Mouse (Mus musculus): Measurements from ENCODE around the gene Ier3. TPM values are rescaled to one million over a fixed set of nuclear protein-coding genes. Genes with fewer than 3 reads are reported as not detected.

Gene Ier3
- total and polyA plus RNA-seq, 2 experiments from 2014 or later = 19.4 TPM

- WGBS = 54% methylated on average over 7 of the region's 7 CpGs
- TF ChIP-seq CTCF (IDR thresholded peaks at IDR 0.05; ENCODE audit: low read depth) = no peak
- Histone ChIP-seq H3K27ac (no peak overlapping the region), H3K4me2 (ENCODE audit: low read depth, low read length) (no peak overlapping the region), H3K36me3 (ENCODE audit: insufficient read depth, low read length) (no peaks in the 10 kb centered on the region), H3K4me1 (ENCODE audit: insufficient read depth, low read length) (peaks cover 4% of the 10 kb centered on the region; the same call in 1 of the 2 replicates), H3K9ac (replicated peaks; ENCODE audit: low read length) (no peak overlapping the region), H3K4me3 (ENCODE audit: low read length) (no peak overlapping the region), H3K9me3 (ENCODE audit: low read length) (no peaks in the 10 kb centered on the region), H3K27me3 (ENCODE audit: insufficient read depth, low read length) (no peaks in the 10 kb centered on the region)
- ATAC-seq (no peak), DNase-seq (ENCODE audit: low spot score) (no peak)
Observed at GRCm38 (mm10) chr17:35815836-35816235, 5.6 kb upstream of the Ier3 start.

GRCm38 (mm10) chr17:35816686-35817085 lies 4.8 kb upstream of the Ier3 start:
- Histone ChIP-seq H3K4me2 (ENCODE audit: low read depth, low read length) (no peak overlapping the region), H3K36me3 (ENCODE audit: insufficient read depth, low read length) (no peaks in the 10 kb centered on the region), H3K9ac (replicated peaks; ENCODE audit: low read length) (no peak overlapping the region), H3K9me3 (ENCODE audit: low read length) (no peaks in the 10 kb centered on the region), H3K4me3 (ENCODE audit: low read length) (no peak overlapping the region), H3K27ac (no peak overlapping the region), H3K4me1 (ENCODE audit: insufficient read depth, low read length) (peaks cover 4% of the 10 kb centered on the region; the same call in 1 of the 2 replicates), H3K27me3 (ENCODE audit: insufficient read depth, low read length) (no peaks in the 10 kb centered on the region)
- DNase-seq (ENCODE audit: low spot score) = no peak
- 47% methylated on average over 8 of the region's 14 CpGs for WGBS
- no peak for ATAC-seq
- TF ChIP-seq CTCF (IDR thresholded peaks at IDR 0.05; ENCODE audit: low read depth) = no peak

- H3K27ac ChIP-seq = no peak overlapping the region
- H3K36me3 ChIP-seq (ENCODE audit: insufficient read depth, low read length) = no peaks in the 10 kb centered on the region
- no peak overlapping the region for H3K9ac ChIP-seq (replicated peaks; ENCODE audit: low read length)
- WGBS = 58% methylated on average over 10 of the region's 10 CpGs
- H3K4me3 ChIP-seq (ENCODE audit: low read length) = no peak overlapping the region
- no peaks in the 10 kb centered on the region for H3K27me3 ChIP-seq (ENCODE audit: insufficient read depth, low read length)
- TF ChIP-seq CTCF (IDR thresholded peaks at IDR 0.05; ENCODE audit: low read depth) = no peak
- ATAC-seq = no peak
- no peaks in the 10 kb centered on the region for H3K9me3 ChIP-seq (ENCODE audit: low read length)
- H3K4me2 ChIP-seq (ENCODE audit: low read depth, low read length) = no peak overlapping the region
- DNase-seq (ENCODE audit: low spot score) = no peak
- H3K4me1 ChIP-seq (ENCODE audit: insufficient read depth, low read length) = peaks cover 4% of the 10 kb centered on the region
Observed at GRCm38 (mm10) chr17:35817226-35817625, 4.3 kb upstream of the Ier3 start.

- no peak for DNase-seq (ENCODE audit: low spot score)
- Histone ChIP-seq H3K9ac (replicated peaks; ENCODE audit: low read length) (no peak overlapping the region), H3K4me1 (ENCODE audit: insufficient read depth, low read length) (peaks cover 4% of the 10 kb centered on the region), H3K27ac (no peak overlapping the region), H3K9me3 (ENCODE audit: low read length) (no peaks in the 10 kb centered on the region), H3K36me3 (ENCODE audit: insufficient read depth, low read length) (no peaks in the 10 kb centered on the region), H3K4me3 (ENCODE audit: low read length) (no peak overlapping the region), H3K4me2 (ENCODE audit: low read depth, low read length) (no peak overlapping the region), H3K27me3 (ENCODE audit: insufficient read depth, low read length) (no peaks in the 10 kb centered on the region)
- 84% methylated on average over 5 of the region's 5 CpGs for WGBS
- ATAC-seq = no peak
- TF ChIP-seq CTCF (IDR thresholded peaks at IDR 0.05; ENCODE audit: low read depth) = no peak
Observed at GRCm38 (mm10) chr17:35820111-35820510, 1.4 kb upstream of the Ier3 start.

- no peak; the same call in 1 of the 2 replicates for ATAC-seq
- no peaks in the 10 kb centered on the region for H3K9me3 ChIP-seq (ENCODE audit: low read length)
- DNase-seq (ENCODE audit: low spot score) = peak; percentile 53
- H3K27ac ChIP-seq = peak overlapping the region; percentile 82
- peak overlapping the region; percentile 70 for H3K4me3 ChIP-seq (ENCODE audit: low read length)
- H3K4me1 ChIP-seq (ENCODE audit: insufficient read depth, low read length) = peaks cover 4% of the 10 kb centered on the region
- 0 out of 2 replicates have a peak, but pooled peaks cover 5% of the 10 kb centered on the region for H3K36me3 ChIP-seq (ENCODE audit: insufficient read depth, low read length)
- H3K27me3 ChIP-seq (ENCODE audit: insufficient read depth, low read length) = no peaks in the 10 kb centered on the region
- peak overlapping the region; percentile 91 for H3K4me2 ChIP-seq (ENCODE audit: low read depth, low read length)
- WGBS = 2% methylated on average over 11 of the region's 11 CpGs
- no peak for TF ChIP-seq CTCF (IDR thresholded peaks at IDR 0.05; ENCODE audit: low read depth)
- peak overlapping the region; percentile 77 for H3K9ac ChIP-seq (replicated peaks; ENCODE audit: low read length)
Observed at GRCm38 (mm10) chr17:35822564-35822963, 1.1 kb downstream of the Ier3 start.

- Histone ChIP-seq H3K27ac (peak within 1 kb of the TSS; percentile 82), H3K4me1 (ENCODE audit: insufficient read depth, low read length) (peaks cover 4% of the 10 kb centered on the region), H3K9me3 (ENCODE audit: low read length) (no peaks in the 10 kb centered on the region), H3K27me3 (ENCODE audit: insufficient read depth, low read length) (no peaks in the 10 kb centered on the region), H3K4me2 (ENCODE audit: low read depth, low read length) (peak within 1 kb of the TSS; percentile 91), H3K4me3 (ENCODE audit: low read length) (peak within 1 kb of the TSS; percentile 70), H3K9ac (replicated peaks; ENCODE audit: low read length) (peak within 1 kb of the TSS; percentile 77), H3K36me3 (ENCODE audit: insufficient read depth, low read length) (0 out of 2 replicates have a peak, but pooled peaks cover 5% of the 10 kb centered on the region)
- DNase-seq (ENCODE audit: low spot score) (peak; percentile 92), ATAC-seq (peak; percentile 88)
- under 1% methylated on average over 39 of the region's 47 CpGs for WGBS
- peak; percentile 15; the same call in 1 of the 2 replicates for TF ChIP-seq CTCF (IDR thresholded peaks at IDR 0.05; ENCODE audit: low read depth)
Observed at GRCm38 (mm10) chr17:35822964-35823937, 1.8 kb downstream of the Ier3 start, which contains the start of gene Flot1. TSS of gene Flot1 (plus strand) at chr17:35823230.

Measured in hindbrain, postnatal 0 days (tissue).